Mouse (Mus musculus) embryonic facial prominence, embryonic 14.5 days (tissue): ENCODE data around the gene Gm20605. TPM values are rescaled to one million over a fixed set of nuclear protein-coding genes. Genes with fewer than 3 reads are reported as not detected.

ENCODE experiments used
- ATAC-seq: fragments of 200-750 bp; cut with Nextera tagmentation; 2 replicates; pipeline ENCODE4 v1.8.0; 2017; ENCODE audit warnings: low read depth, moderate number of reproducible peaks, moderate TSS enrichment
- DNase-seq: peaks from one replicate; pipeline ENCODE4 v3.0.0-alpha.2; 2015; ENCODE audit warnings: low spot score
- H3K27ac ChIP-seq: fragments of 300-500 bp; sonication (generic); replicated peaks from 2 replicates; pipeline ENCODE4 v1.5.1; 2014; ENCODE audit warnings: low read depth, mild to moderate bottlenecking, low read length, moderate library complexity
- H3K27me3 ChIP-seq: fragments of 300-500 bp; sonication (generic); replicated peaks from 2 replicates; pipeline ENCODE4 v1.6.1; 2014; ENCODE audit warnings: low read length; ENCODE audit not compliant: control insufficient read depth, insufficient read depth
- H3K36me3 ChIP-seq: fragments of 300-500 bp; sonication (generic); 2 replicates; pipeline ENCODE4 v1.6.1; 2014; ENCODE audit warnings: low read length, mixed read lengths; ENCODE audit not compliant: control insufficient read depth, insufficient read depth
- H3K4me1 ChIP-seq: fragments of 300-500 bp; sonication (generic); 2 replicates; pipeline ENCODE4 v1.6.1; 2014; ENCODE audit warnings: antibody characterized with exemption, low read length; ENCODE audit not compliant: control insufficient read depth, insufficient read depth
- H3K4me2 ChIP-seq: fragments of 300-500 bp; sonication (generic); 2 replicates; pipeline ENCODE4 v1.6.1; 2014; ENCODE audit warnings: low read depth, mild to moderate bottlenecking, low read length, moderate library complexity, mixed read lengths
- H3K4me3 ChIP-seq: fragments of 300-500 bp; sonication (generic); 2 replicates; pipeline ENCODE4 v1.5.1; 2014; ENCODE audit warnings: low read depth, mild to moderate bottlenecking, low read length
- H3K9ac ChIP-seq: fragments of 300-500 bp; sonication (generic); 2 replicates; pipeline ENCODE4 v1.6.1; 2014; ENCODE audit warnings: low read depth, mild to moderate bottlenecking, low read length, moderate library complexity, mixed read lengths
- H3K9me3 ChIP-seq: fragments of 300-500 bp; sonication (generic); 2 replicates; pipeline ENCODE4 v1.6.1; 2016; ENCODE audit warnings: low read length; ENCODE audit not compliant: control insufficient read depth
- WGBS: fragments of 180-500 bp; shearing (Covaris S2); extraction: QIAGEN DNeasy Blood & Tissue Kit; methylation state at CpG from one replicate; pipeline ENCODE4 v1.1.7; 2014; 5-methylcytosine and 5-hydroxymethylcytosine counted together
- polyA plus RNA-seq: library from polyadenylated mRNA; unstranded; fragments of >200 nt; fragmentation: Nextera tagmentation; extraction: Ambion mirVana; gene quantifications from 2 replicates; pipeline ENCODE4 v1.2.1, GENCODE M21; 2014

Gene Gm20605
- polyA plus RNA-seq, 1 experiment from 2014 or later: 6.4 TPM

GRCm38 (mm10) chr5:137623937-137624530 is 4.9 kb upstream of the Gm20605 start:
- Histone ChIP-seq H3K4me1 (peaks cover 8% of the 10 kb centered on the region; the same call in 1 of the 2 replicates), H3K4me2 (no peak overlapping the region), H3K36me3 (no peaks in the 10 kb centered on the region), H3K9ac (no peak overlapping the region), H3K27ac (no peak overlapping the region), H3K4me3 (no peak overlapping the region), H3K27me3 (no peaks in the 10 kb centered on the region), H3K9me3 (no peaks in the 10 kb centered on the region)
- WGBS: 86% methylated on average over 11 of the region's 11 CpGs
- DNase-seq (no peak), ATAC-seq (no peak)

GRCm38 (mm10) chr5:137627991-137628390 is 984 bp upstream of the Gm20605 start:
- H3K4me2 ChIP-seq: peak overlapping the region; percentile 70
- H3K4me3 ChIP-seq: peak overlapping the region; percentile 51
- peak overlapping the region; percentile 88 for H3K27ac ChIP-seq
- H3K9ac ChIP-seq: peak overlapping the region; percentile 67
- under 1% methylated on average over 9 of the region's 9 CpGs for WGBS
- H3K4me1 ChIP-seq: peaks cover 33% of the 10 kb centered on the region
- ATAC-seq: no peak
- DNase-seq: no peak
- H3K27me3 ChIP-seq: no peaks in the 10 kb centered on the region
- no peaks in the 10 kb centered on the region for H3K9me3 ChIP-seq
- no peaks in the 10 kb centered on the region for H3K36me3 ChIP-seq

GRCm38 (mm10) chr5:137629306-137629721 is 339 bp downstream of the Gm20605 start:
- 0% methylated on average over 21 of the region's 23 CpGs for WGBS
- DNase-seq: peak; percentile 77
- Histone ChIP-seq H3K27me3 (no peaks in the 10 kb centered on the region), H3K4me1 (peaks cover 34% of the 10 kb centered on the region), H3K9ac (peak overlapping the region; percentile 81), H3K4me3 (peak overlapping the region; percentile 99), H3K36me3 (peaks cover 9% of the 10 kb centered on the region), H3K27ac (peak overlapping the region; percentile 89), H3K9me3 (no peaks in the 10 kb centered on the region), H3K4me2 (peak overlapping the region; percentile 94)
- 0 out of 2 replicates have a peak, but pooled peaks have one; percentile 4 for ATAC-seq

GRCm38 (mm10) chr5:137629906-137630545 is 1.1 kb downstream of the Gm20605 start:
- Histone ChIP-seq H3K9ac (peak overlapping the region; percentile 81), H3K4me1 (peaks cover 34% of the 10 kb centered on the region), H3K9me3 (no peaks in the 10 kb centered on the region), H3K36me3 (peaks cover 15% of the 10 kb centered on the region), H3K27ac (peak overlapping the region; percentile 89), H3K27me3 (no peaks in the 10 kb centered on the region), H3K4me3 (peak overlapping the region; percentile 99), H3K4me2 (peak overlapping the region; percentile 94)
- 14% methylated on average over 6 of the region's 6 CpGs for WGBS
- ATAC-seq (no peak; the same call in 1 of the 2 replicates), DNase-seq (peak; percentile 61)

GRCm38 (mm10) chr5:137630602-137631001 is 1.6 kb downstream of the Gm20605 start:
- DNase-seq (no peak), ATAC-seq (no peak)
- Histone ChIP-seq H3K9ac (peak overlapping the region; percentile 81), H3K27me3 (no peaks in the 10 kb centered on the region), H3K4me2 (peak overlapping the region; percentile 94), H3K4me3 (peak overlapping the region; percentile 99), H3K36me3 (peaks cover 21% of the 10 kb centered on the region), H3K4me1 (peaks cover 34% of the 10 kb centered on the region), H3K9me3 (no peaks in the 10 kb centered on the region), H3K27ac (peak overlapping the region; percentile 89)
- 31% methylated on average over 3 of the region's 3 CpGs for WGBS

- DNase-seq (no peak), ATAC-seq (no peak)
- peak overlapping the region; percentile 99; the same call in 1 of the 2 replicates for H3K4me3 ChIP-seq
- H3K9ac ChIP-seq: peak overlapping the region; percentile 81; the same call in 1 of the 2 replicates
- 55% methylated on average over 9 of the region's 9 CpGs for WGBS
- H3K9me3 ChIP-seq: no peaks in the 10 kb centered on the region
- peaks cover 34% of the 10 kb centered on the region for H3K4me1 ChIP-seq
- H3K27ac ChIP-seq: peak overlapping the region; percentile 89
- H3K27me3 ChIP-seq: no peaks in the 10 kb centered on the region
- peaks cover 26% of the 10 kb centered on the region for H3K36me3 ChIP-seq
- peak overlapping the region; percentile 94 for H3K4me2 ChIP-seq
These were observed 2.2 kb downstream of the Gm20605 start for GRCm38 (mm10) chr5:137631171-137631570.

GRCm38 (mm10) chr5:137631591-137631990 is 2.6 kb downstream of the Gm20605 start:
- WGBS: 60% methylated on average over 4 of the region's 4 CpGs
- Histone ChIP-seq H3K4me3 (no peak overlapping the region), H3K9me3 (no peaks in the 10 kb centered on the region), H3K36me3 (peaks cover 31% of the 10 kb centered on the region), H3K27me3 (no peaks in the 10 kb centered on the region), H3K4me1 (peaks cover 34% of the 10 kb centered on the region), H3K27ac (0 out of 2 replicates have a peak overlapping the region, but pooled peaks have one; percentile 28), H3K9ac (peak overlapping the region; percentile 31; the same call in 1 of the 2 replicates), H3K4me2 (peak overlapping the region; percentile 94)
- DNase-seq (no peak), ATAC-seq (no peak)

GRCm38 (mm10) chr5:137633397-137634084 is 4.6 kb downstream of the Gm20605 start:
- Histone ChIP-seq H3K9ac (peak overlapping the region; percentile 23; the same call in 1 of the 2 replicates), H3K4me3 (no peak overlapping the region), H3K4me2 (no peak overlapping the region), H3K27me3 (no peaks in the 10 kb centered on the region), H3K27ac (0 out of 2 replicates have a peak overlapping the region, but pooled peaks have one; percentile 21), H3K36me3 (peaks cover 50% of the 10 kb centered on the region), H3K4me1 (peaks cover 26% of the 10 kb centered on the region), H3K9me3 (no peaks in the 10 kb centered on the region)
- ATAC-seq: no peak
- DNase-seq: no peak
- WGBS: 70% methylated on average over 12 of the region's 12 CpGs
